Mouse (Mus musculus) embryonic facial prominence, embryonic 10.5 days (tissue): ENCODE data around the gene Hs3st5. TPM values are rescaled to one million over a fixed set of nuclear protein-coding genes. Genes with fewer than 3 reads are reported as not detected.

ENCODE experiments used
- DNase-seq: peaks from one replicate; pipeline ENCODE4 v3.0.0-alpha.2; 2017; ENCODE audit warnings: low spot score
- H3K27ac ChIP-seq: fragments of 300-500 bp; sonication (generic); replicated peaks from 2 replicates; pipeline ENCODE4 v1.5.1; 2016; ENCODE audit warnings: mild to moderate bottlenecking
- H3K27me3 ChIP-seq: fragments of 300-500 bp; sonication (generic); replicated peaks from 2 replicates; pipeline ENCODE4 v1.6.1; 2016; ENCODE audit warnings: low read depth, mild to moderate bottlenecking; ENCODE audit not compliant: poor library complexity, severe bottlenecking
- H3K36me3 ChIP-seq: fragments of 300-500 bp; sonication (generic); replicated peaks from 2 replicates; pipeline ENCODE4 v1.6.1; 2016; ENCODE audit warnings: mild to moderate bottlenecking, moderate library complexity
- H3K4me1 ChIP-seq: fragments of 300-500 bp; sonication (generic); 2 replicates; pipeline ENCODE4 v1.6.1; 2016
- H3K4me3 ChIP-seq: fragments of 300-500 bp; sonication (generic); 2 replicates; pipeline ENCODE4 v1.5.1; 2016; ENCODE audit warnings: mild to moderate bottlenecking, moderate library complexity
- H3K9me3 ChIP-seq: fragments of 300-500 bp; sonication (generic); 2 replicates; pipeline ENCODE4 v1.6.1; 2016; ENCODE audit warnings: mild to moderate bottlenecking
- WGBS: fragments of 180-500 bp; shearing (Covaris S2); methylation state at CpG from one replicate; pipeline ENCODE4 v1.1.7; 2016; 5-methylcytosine and 5-hydroxymethylcytosine counted together
- polyA plus RNA-seq: library from polyadenylated mRNA; unstranded; fragments of >200 nt; fragmentation: Nextera tagmentation; extraction: Ambion mirVana; gene quantifications from 2 replicates; pipeline ENCODE4 v1.2.1, GENCODE M21; 2016

Hs3st5 gene
- 1.4 and 3.3 TPM in 2 replicates for polyA plus RNA-seq

GRCm38 (mm10) chr10:36506727-36507555 is at the start of gene Hs3st5:
Gene Hs3st5, plus strand, starts transcription at chr10:36506814.
- peak; percentile 80 for DNase-seq
- H3K36me3 ChIP-seq: no peaks in the 10 kb centered on the region
- peak within 1 kb of the TSS; percentile 78 for H3K4me3 ChIP-seq
- H3K27me3 ChIP-seq: peaks cover 58% of the 10 kb centered on the region
- no peaks in the 10 kb centered on the region for H3K9me3 ChIP-seq
- H3K4me1 ChIP-seq: peaks cover 17% of the 10 kb centered on the region
- under 1% methylated on average over 71 of the region's 71 CpGs for WGBS
- peak within 1 kb of the TSS; percentile 35; the same call in 1 of the 2 replicates for H3K27ac ChIP-seq

GRCm38 (mm10) chr10:36468664-36469063 is 38.0 kb upstream of the Hs3st5 start:
- no peaks in the 10 kb centered on the region for H3K4me1 ChIP-seq
- WGBS: 89% methylated on average over 3 of the region's 3 CpGs
- H3K4me3 ChIP-seq: no peak overlapping the region
- H3K27me3 ChIP-seq: no peaks in the 10 kb centered on the region
- no peak overlapping the region for H3K27ac ChIP-seq
- H3K9me3 ChIP-seq: no peaks in the 10 kb centered on the region
- no peak for DNase-seq
- H3K36me3 ChIP-seq: no peaks in the 10 kb centered on the region

- Histone ChIP-seq H3K27me3 (no peaks in the 10 kb centered on the region), H3K9me3 (no peaks in the 10 kb centered on the region), H3K4me3 (no peak overlapping the region), H3K4me1 (no peaks in the 10 kb centered on the region), H3K27ac (no peak overlapping the region), H3K36me3 (no peaks in the 10 kb centered on the region)
- WGBS: 68% methylated on average over 3 of the region's 3 CpGs
- no peak for DNase-seq
These were observed 35.5 kb upstream of the Hs3st5 start for GRCm38 (mm10) chr10:36471135-36471534.

GRCm38 (mm10) chr10:36474834-36475233 is 31.8 kb upstream of the Hs3st5 start:
- no peak overlapping the region for H3K4me3 ChIP-seq
- no peaks in the 10 kb centered on the region for H3K27me3 ChIP-seq
- H3K27ac ChIP-seq: no peak overlapping the region
- H3K4me1 ChIP-seq: no peaks in the 10 kb centered on the region
- WGBS: 85% methylated on average over 3 of the region's 3 CpGs
- no peaks in the 10 kb centered on the region for H3K36me3 ChIP-seq
- no peaks in the 10 kb centered on the region for H3K9me3 ChIP-seq
- no peak for DNase-seq

- Histone ChIP-seq H3K4me3 (no peak overlapping the region), H3K9me3 (no peaks in the 10 kb centered on the region), H3K27ac (no peak overlapping the region), H3K36me3 (no peaks in the 10 kb centered on the region), H3K4me1 (no peaks in the 10 kb centered on the region), H3K27me3 (no peaks in the 10 kb centered on the region)
- WGBS: 91% methylated on average over 4 of the region's 4 CpGs
- DNase-seq: no peak
These were observed 29.1 kb upstream of the Hs3st5 start for GRCm38 (mm10) chr10:36477543-36477942.

GRCm38 (mm10) chr10:36483362-36483761 is 23.3 kb upstream of the Hs3st5 start:
- WGBS: 72% methylated on average over 2 of the region's 2 CpGs
- DNase-seq: no peak
- no peak overlapping the region for H3K27ac ChIP-seq
- no peaks in the 10 kb centered on the region for H3K9me3 ChIP-seq
- no peaks in the 10 kb centered on the region for H3K27me3 ChIP-seq
- no peak overlapping the region for H3K4me3 ChIP-seq
- no peaks in the 10 kb centered on the region for H3K36me3 ChIP-seq
- no peaks in the 10 kb centered on the region for H3K4me1 ChIP-seq

- Histone ChIP-seq H3K9me3 (no peaks in the 10 kb centered on the region), H3K27me3 (no peaks in the 10 kb centered on the region), H3K4me1 (no peaks in the 10 kb centered on the region), H3K27ac (no peak overlapping the region), H3K36me3 (no peaks in the 10 kb centered on the region), H3K4me3 (no peak overlapping the region)
- 86% methylated on average over 3 of the region's 3 CpGs for WGBS
- DNase-seq: no peak
These were observed 22.6 kb upstream of the Hs3st5 start for GRCm38 (mm10) chr10:36484011-36484410.

GRCm38 (mm10) chr10:36484728-36485300 is 21.8 kb upstream of the Hs3st5 start:
- WGBS: 81% methylated on average over 1 of the region's 1 CpGs
- Histone ChIP-seq H3K27me3 (no peaks in the 10 kb centered on the region), H3K4me1 (no peaks in the 10 kb centered on the region), H3K4me3 (no peak overlapping the region), H3K27ac (no peak overlapping the region), H3K36me3 (no peaks in the 10 kb centered on the region), H3K9me3 (no peaks in the 10 kb centered on the region)
- DNase-seq: no peak

GRCm38 (mm10) chr10:36493566-36493965 is 13.0 kb upstream of the Hs3st5 start:
- DNase-seq: no peak
- Histone ChIP-seq H3K36me3 (no peaks in the 10 kb centered on the region), H3K4me3 (no peak overlapping the region), H3K27me3 (no peaks in the 10 kb centered on the region), H3K9me3 (no peaks in the 10 kb centered on the region), H3K4me1 (no peaks in the 10 kb centered on the region), H3K27ac (no peak overlapping the region)
- WGBS: 82% methylated on average over 1 of the region's 1 CpGs

- Histone ChIP-seq H3K4me3 (no peak overlapping the region), H3K27ac (no peak overlapping the region), H3K4me1 (no peaks in the 10 kb centered on the region), H3K9me3 (no peaks in the 10 kb centered on the region), H3K36me3 (no peaks in the 10 kb centered on the region), H3K27me3 (peaks cover 3% of the 10 kb centered on the region; the same call in 1 of the 2 replicates)
- no peak for DNase-seq
- WGBS: 94% methylated on average over 1 of the region's 1 CpGs
These were observed 6.9 kb upstream of the Hs3st5 start for GRCm38 (mm10) chr10:36499713-36500112.

- H3K4me1 ChIP-seq: peaks cover 17% of the 10 kb centered on the region
- H3K36me3 ChIP-seq: no peaks in the 10 kb centered on the region
- DNase-seq: peak; percentile 29
- peaks cover 58% of the 10 kb centered on the region for H3K27me3 ChIP-seq
- peak overlapping the region; percentile 78 for H3K4me3 ChIP-seq
- no peak overlapping the region; the same call in 1 of the 2 replicates for H3K27ac ChIP-seq
- WGBS: 8% methylated on average over 13 of the region's 13 CpGs
- H3K9me3 ChIP-seq: no peaks in the 10 kb centered on the region
These were observed 434 bp upstream of the Hs3st5 start for GRCm38 (mm10) chr10:36506033-36506726.

GRCm38 (mm10) chr10:36507556-36507870 is 899 bp downstream of the Hs3st5 start:
- WGBS: under 1% methylated on average over 15 of the region's 15 CpGs
- no peaks in the 10 kb centered on the region for H3K36me3 ChIP-seq
- no peak for DNase-seq
- H3K9me3 ChIP-seq: no peaks in the 10 kb centered on the region
- peaks cover 17% of the 10 kb centered on the region for H3K4me1 ChIP-seq
- peaks cover 58% of the 10 kb centered on the region for H3K27me3 ChIP-seq
- peak overlapping the region; percentile 78 for H3K4me3 ChIP-seq
- peak overlapping the region; percentile 35; the same call in 1 of the 2 replicates for H3K27ac ChIP-seq
